Mouse (Mus musculus) hindbrain, embryonic 12.5 days (tissue): ENCODE data around the gene Nos1. TPM values are rescaled to one million over a fixed set of nuclear protein-coding genes. Genes with fewer than 3 reads are reported as not detected.
A peak's percentile ranks its signal among the peaks of the same experiment; 100 is the strongest.

Source experiments
- ATAC-seq: fragments of 200-750 bp; cut with Nextera tagmentation; 2 replicates; pipeline ENCODE4 v1.8.0; 2017; ENCODE audit warnings: moderate TSS enrichment; ENCODE audit not compliant: low FRiP score
- H3K27ac ChIP-seq: fragments of 300-500 bp; sonication (generic); 2 replicates; pipeline ENCODE4 v1.5.1; 2016; ENCODE audit warnings: mild to moderate bottlenecking
- H3K27me3 ChIP-seq: fragments of 300-500 bp; sonication (generic); 2 replicates; pipeline ENCODE4 v1.6.1; 2016; ENCODE audit warnings: mild to moderate bottlenecking
- H3K36me3 ChIP-seq: fragments of 300-500 bp; sonication (generic); 2 replicates; pipeline ENCODE4 v1.6.1; 2016; ENCODE audit warnings: mild to moderate bottlenecking
- H3K4me1 ChIP-seq: fragments of 300-500 bp; sonication (generic); 2 replicates; pipeline ENCODE4 v1.6.1; 2016
- H3K4me2 ChIP-seq: fragments of 300-500 bp; sonication (generic); replicated peaks from 2 replicates; pipeline ENCODE4 v1.6.1; 2016; ENCODE audit warnings: mild to moderate bottlenecking
- H3K4me3 ChIP-seq: fragments of 300-500 bp; sonication (generic); 2 replicates; pipeline ENCODE4 v1.5.1; 2016; ENCODE audit warnings: mild to moderate bottlenecking
- H3K9ac ChIP-seq: fragments of 300-500 bp; sonication (generic); 2 replicates; pipeline ENCODE4 v1.6.1; 2016; ENCODE audit warnings: mild to moderate bottlenecking, moderate library complexity
- H3K9me3 ChIP-seq: fragments of 300-500 bp; sonication (generic); replicated peaks from 2 replicates; pipeline ENCODE4 v1.6.1; 2016; ENCODE audit warnings: mild to moderate bottlenecking
- whole genome bisulfite sequencing: fragments of 180-500 bp; shearing (Covaris S2); methylation state at CpG from one replicate; pipeline ENCODE4 v1.1.7; 2016; 5-methylcytosine and 5-hydroxymethylcytosine counted together
- polyA plus RNA-seq: library from polyadenylated mRNA; unstranded; fragments of >200 nt; fragmentation: Nextera tagmentation; extraction: Ambion mirVana; gene quantifications from 2 replicates; pipeline ENCODE4 v1.2.1, GENCODE M21; 2016

The Nos1 gene
- polyA plus RNA-seq, 1 experiment from 2014 or later, result 0.99 TPM

DNA sequence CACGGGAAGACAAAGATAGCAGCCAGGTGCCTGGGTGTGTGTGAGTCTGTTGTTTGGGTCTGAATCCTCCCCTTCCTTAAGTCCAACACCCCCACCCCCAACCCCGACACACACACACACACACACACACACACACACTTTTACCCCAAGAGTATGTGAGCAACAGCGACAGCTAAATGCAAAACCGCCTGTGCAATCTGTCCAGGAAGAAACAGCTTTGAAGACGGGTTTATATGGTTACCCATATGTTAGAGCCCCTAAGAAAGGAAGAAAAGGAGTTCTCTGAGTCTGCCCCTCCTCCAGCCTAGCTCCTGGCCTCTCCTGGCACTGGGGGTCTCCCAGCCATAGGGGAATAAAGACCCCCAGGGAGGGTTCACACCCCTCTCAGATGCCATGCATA, 60.2 kb downstream of the Nos1 start:
- Histone ChIP-seq H3K9ac (no peak overlapping the region), H3K36me3 (no peaks in the 10 kb centered on the region), H3K4me2 (no peak overlapping the region), H3K27me3 (peaks cover 72% of the 10 kb centered on the region), H3K27ac (no peak overlapping the region), H3K4me1 (peaks cover 17% of the 10 kb centered on the region), H3K9me3 (no peaks in the 10 kb centered on the region), H3K4me3 (no peak overlapping the region)
- WGBS, result 25% methylated on average over 5 of the region's 5 CpGs
- ATAC-seq, result no peak

GRCm38 (mm10) chr5:117841651-117842347, 61.0 kb downstream of the Nos1 start:
- Histone ChIP-seq H3K27me3 (peaks cover 72% of the 10 kb centered on the region), H3K36me3 (no peaks in the 10 kb centered on the region), H3K27ac (no peak overlapping the region), H3K4me2 (peak overlapping the region; percentile 55), H3K4me1 (peaks cover 17% of the 10 kb centered on the region), H3K9ac (0 out of 2 replicates have a peak overlapping the region, but pooled peaks have one; percentile 45), H3K4me3 (peak overlapping the region; percentile 30), H3K9me3 (no peaks in the 10 kb centered on the region)
- peak; percentile 55; the same call in 1 of the 2 replicates for ATAC-seq
- under 1% methylated on average over 44 of the region's 44 CpGs for WGBS

DNA sequence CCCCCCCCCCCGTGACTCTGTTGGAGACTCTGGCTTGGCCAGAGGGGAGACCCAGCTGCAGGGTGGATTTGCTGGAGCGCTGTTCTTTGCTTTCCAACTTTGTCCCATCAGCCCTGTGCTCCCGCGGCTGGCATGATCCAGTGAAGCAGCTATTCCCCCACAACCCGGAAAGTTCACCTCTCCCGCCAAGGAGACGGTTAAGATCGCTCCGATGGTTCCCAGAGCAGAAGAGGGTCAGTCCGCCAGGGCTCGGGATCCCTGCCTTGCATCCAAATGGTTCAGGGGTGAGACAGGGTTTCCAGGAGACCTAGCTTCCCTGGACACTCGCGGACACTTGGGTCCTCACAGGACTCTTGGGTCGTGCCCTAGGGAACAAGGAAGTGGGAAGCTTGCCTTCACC, 61.9 kb downstream of the Nos1 start:
- no peaks in the 10 kb centered on the region for H3K9me3 ChIP-seq
- 4% methylated on average over 14 of the region's 14 CpGs for WGBS
- peak overlapping the region; percentile 55 for H3K4me2 ChIP-seq
- ATAC-seq, result no peak
- H3K9ac ChIP-seq, result no peak overlapping the region
- peak overlapping the region; percentile 30; the same call in 1 of the 2 replicates for H3K4me3 ChIP-seq
- no peaks in the 10 kb centered on the region for H3K36me3 ChIP-seq
- peaks cover 15% of the 10 kb centered on the region for H3K4me1 ChIP-seq
- peaks cover 74% of the 10 kb centered on the region for H3K27me3 ChIP-seq
- no peak overlapping the region for H3K27ac ChIP-seq

- Histone ChIP-seq H3K27ac (no peak overlapping the region), H3K36me3 (no peaks in the 10 kb centered on the region), H3K4me1 (peaks cover 15% of the 10 kb centered on the region), H3K27me3 (peaks cover 61% of the 10 kb centered on the region), H3K4me3 (no peak overlapping the region), H3K9me3 (no peaks in the 10 kb centered on the region), H3K9ac (no peak overlapping the region), H3K4me2 (no peak overlapping the region)
- WGBS, result 39% methylated on average over 1 of the region's 1 CpGs
- ATAC-seq, result no peak
These were observed 63.8 kb downstream of the Nos1 start for GRCm38 (mm10) chr5:117844611-117845010.

- Histone ChIP-seq H3K4me3 (no peak overlapping the region), H3K36me3 (no peaks in the 10 kb centered on the region), H3K9me3 (no peaks in the 10 kb centered on the region), H3K4me2 (no peak overlapping the region), H3K27ac (no peak overlapping the region), H3K27me3 (0 out of 2 replicates have a peak, but pooled peaks cover 10% of the 10 kb centered on the region), H3K4me1 (no peaks in the 10 kb centered on the region), H3K9ac (no peak overlapping the region)
- no peak for ATAC-seq
- WGBS, result 79% methylated on average over 12 of the region's 12 CpGs
These were observed 69.6 kb downstream of the Nos1 start for GRCm38 (mm10) chr5:117850474-117850873.

GRCm38 (mm10) chr5:117853741-117854140, 72.9 kb downstream of the Nos1 start:
- Histone ChIP-seq H3K9me3 (no peaks in the 10 kb centered on the region), H3K27me3 (0 out of 2 replicates have a peak, but pooled peaks cover 7% of the 10 kb centered on the region), H3K9ac (no peak overlapping the region), H3K4me2 (no peak overlapping the region), H3K27ac (no peak overlapping the region), H3K36me3 (no peaks in the 10 kb centered on the region), H3K4me3 (no peak overlapping the region), H3K4me1 (no peaks in the 10 kb centered on the region)
- WGBS, result 80% methylated on average over 10 of the region's 10 CpGs
- ATAC-seq, result no peak

DNA sequence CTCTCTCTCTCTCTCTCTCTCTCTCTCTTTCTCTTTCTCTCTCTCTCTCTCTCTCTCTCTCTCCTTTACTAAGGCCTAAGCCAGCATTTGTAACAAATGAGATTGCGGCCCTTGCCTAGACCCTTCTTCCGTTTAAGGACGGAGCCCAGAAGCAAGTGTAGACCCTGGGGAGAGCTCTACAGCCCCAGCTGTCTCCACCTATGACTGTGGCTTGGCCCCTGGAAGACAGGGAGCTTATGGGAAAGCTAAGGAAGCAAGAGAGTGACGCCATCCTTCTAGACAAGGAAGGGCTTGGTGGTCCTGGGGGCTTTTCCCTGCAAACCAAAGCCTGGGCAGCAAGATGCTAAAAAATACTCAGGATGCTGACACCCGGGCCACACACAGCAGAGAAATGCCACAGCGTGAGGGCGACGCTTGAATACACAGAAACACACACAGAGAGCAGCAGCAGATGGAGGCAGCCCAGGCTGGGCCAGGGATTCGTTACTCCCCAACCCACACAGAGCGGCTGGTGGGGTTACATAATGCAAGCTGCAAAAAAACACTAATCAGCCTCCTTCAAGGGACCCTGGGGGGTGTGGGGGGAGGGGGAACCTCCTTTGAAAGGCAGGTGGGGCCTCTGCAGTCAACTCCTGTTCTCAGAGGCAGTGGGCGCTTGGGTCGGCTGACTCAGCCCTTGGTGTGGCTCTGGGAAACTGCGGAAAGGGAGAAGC, 83.9 kb downstream of the Nos1 start:
- no peaks in the 10 kb centered on the region for H3K9me3 ChIP-seq
- H3K4me2 ChIP-seq, result peak overlapping the region; percentile 18; the same call in 1 of the 2 replicates
- 0 out of 2 replicates have a peak, but pooled peaks cover 3% of the 10 kb centered on the region for H3K27me3 ChIP-seq
- no peak overlapping the region for H3K9ac ChIP-seq
- peak overlapping the region; percentile 48 for H3K27ac ChIP-seq
- H3K36me3 ChIP-seq, result no peaks in the 10 kb centered on the region
- ATAC-seq, result peak; percentile 40; the same call in 1 of the 2 replicates
- H3K4me1 ChIP-seq, result peaks cover 16% of the 10 kb centered on the region
- WGBS, result 12% methylated on average over 13 of the region's 13 CpGs
- no peak overlapping the region for H3K4me3 ChIP-seq

DNA sequence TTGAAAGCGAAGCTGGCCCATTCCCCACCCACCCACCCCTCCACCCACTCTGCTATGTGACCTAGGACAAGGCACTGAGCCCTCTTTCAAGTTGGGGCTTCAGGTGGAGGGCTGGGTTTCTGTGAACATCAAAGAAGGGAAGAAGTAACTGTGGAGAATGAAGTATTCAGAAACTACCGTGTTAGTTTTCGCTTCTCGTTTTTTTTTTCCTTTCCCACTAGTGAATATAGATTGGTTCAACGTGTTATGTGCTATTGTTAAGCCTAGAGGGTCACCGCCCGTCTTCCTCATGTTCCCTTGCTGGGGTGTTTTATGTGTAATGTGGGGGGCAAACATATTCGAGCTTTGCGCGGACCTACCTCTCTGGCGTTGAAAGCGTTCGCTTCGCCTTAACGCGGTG, 85.0 kb downstream of the Nos1 start:
- no peak overlapping the region for H3K4me2 ChIP-seq
- ATAC-seq, result no peak
- no peak overlapping the region for H3K9ac ChIP-seq
- H3K36me3 ChIP-seq, result no peaks in the 10 kb centered on the region
- H3K4me3 ChIP-seq, result no peak overlapping the region
- WGBS, result 65% methylated on average over 16 of the region's 16 CpGs
- peaks cover 13% of the 10 kb centered on the region for H3K4me1 ChIP-seq
- no peaks in the 10 kb centered on the region for H3K9me3 ChIP-seq
- H3K27me3 ChIP-seq, result 0 out of 2 replicates have a peak, but pooled peaks cover 3% of the 10 kb centered on the region
- no peak overlapping the region for H3K27ac ChIP-seq

DNA sequence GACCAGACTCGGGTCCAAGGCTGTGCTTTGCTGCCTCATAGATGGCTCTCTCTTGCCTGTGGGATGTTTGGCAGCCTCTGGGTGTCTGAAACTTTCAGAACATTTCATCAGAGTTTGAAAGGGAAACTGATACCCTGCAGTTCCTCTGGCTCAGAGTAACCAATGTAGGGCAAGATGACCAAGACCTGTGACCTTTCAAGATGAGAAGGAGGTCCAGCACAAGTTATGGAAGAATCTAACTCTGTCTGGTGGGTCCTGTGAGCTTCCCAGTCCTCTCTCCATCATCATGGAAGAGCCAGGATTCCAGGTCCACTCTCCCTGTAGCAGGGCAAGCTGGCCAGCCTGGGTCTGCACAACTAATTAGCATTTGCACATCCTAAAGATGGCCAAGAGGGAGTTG, 90.8 kb downstream of the Nos1 start:
- Histone ChIP-seq H3K36me3 (no peaks in the 10 kb centered on the region), H3K27ac (no peak overlapping the region), H3K9me3 (no peaks in the 10 kb centered on the region), H3K4me1 (no peaks in the 10 kb centered on the region), H3K9ac (no peak overlapping the region), H3K4me3 (no peak overlapping the region), H3K27me3 (0 out of 2 replicates have a peak, but pooled peaks cover 3% of the 10 kb centered on the region), H3K4me2 (no peak overlapping the region)
- 57% methylated on average over 1 of the region's 1 CpGs for WGBS
- ATAC-seq, result no peak

DNA sequence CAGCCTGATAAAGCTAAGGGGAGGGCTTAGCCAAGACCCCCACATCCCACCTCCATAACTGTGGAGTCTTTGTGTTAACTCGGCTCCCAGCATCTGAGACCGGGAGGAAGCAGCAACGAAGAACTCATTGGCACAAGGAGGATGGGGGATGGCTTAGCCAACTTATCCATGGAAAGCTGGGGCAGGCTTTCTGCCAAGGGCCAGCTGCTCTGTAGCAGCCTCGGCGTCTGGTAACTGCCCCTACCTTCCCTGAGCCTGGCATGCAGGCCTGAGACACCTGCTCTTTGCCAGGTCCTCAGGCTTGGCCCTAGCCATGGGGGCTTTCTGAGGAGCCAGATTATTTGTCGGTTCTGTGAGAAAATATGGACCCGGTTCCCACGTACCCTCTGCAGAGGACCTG, 93.0 kb downstream of the Nos1 start:
- no peaks in the 10 kb centered on the region for H3K4me1 ChIP-seq
- no peak overlapping the region for H3K9ac ChIP-seq
- no peaks in the 10 kb centered on the region for H3K36me3 ChIP-seq
- H3K4me3 ChIP-seq, result no peak overlapping the region
- H3K9me3 ChIP-seq, result no peaks in the 10 kb centered on the region
- no peak overlapping the region for H3K27ac ChIP-seq
- no peaks in the 10 kb centered on the region for H3K27me3 ChIP-seq
- WGBS, result 90% methylated on average over 8 of the region's 8 CpGs
- no peak overlapping the region for H3K4me2 ChIP-seq
- no peak for ATAC-seq

- Histone ChIP-seq H3K4me3 (no peak overlapping the region), H3K27me3 (no peaks in the 10 kb centered on the region), H3K4me2 (no peak overlapping the region), H3K27ac (no peak overlapping the region), H3K9ac (no peak overlapping the region), H3K4me1 (no peaks in the 10 kb centered on the region), H3K36me3 (no peaks in the 10 kb centered on the region), H3K9me3 (no peaks in the 10 kb centered on the region)
- ATAC-seq, result no peak
- WGBS, result 74% methylated on average over 7 of the region's 7 CpGs
These were observed 93.4 kb downstream of the Nos1 start for GRCm38 (mm10) chr5:117874236-117874635.

DNA sequence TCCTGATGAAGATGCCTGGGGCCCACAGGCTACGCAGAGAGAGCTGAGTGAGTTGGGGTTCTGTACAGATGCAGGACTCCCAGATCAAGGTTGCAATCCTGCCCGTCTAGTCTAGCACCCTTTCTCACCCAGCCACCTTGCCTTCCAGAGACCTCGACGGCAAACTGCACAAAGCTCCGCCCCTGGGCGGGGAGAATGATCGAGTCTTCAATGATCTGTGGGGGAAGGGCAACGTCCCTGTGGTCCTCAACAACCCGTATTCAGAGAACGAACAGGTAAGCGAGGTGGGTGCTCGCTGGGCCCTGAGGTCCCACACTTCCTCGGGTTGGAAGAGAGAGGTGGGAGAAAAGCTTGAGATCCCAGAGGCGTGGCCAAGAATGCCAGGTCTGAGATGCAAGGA, 98.3 kb downstream of the Nos1 start:
- H3K4me3 ChIP-seq, result no peak overlapping the region
- ATAC-seq, result no peak
- no peak overlapping the region for H3K4me2 ChIP-seq
- no peaks in the 10 kb centered on the region for H3K9me3 ChIP-seq
- H3K36me3 ChIP-seq, result no peaks in the 10 kb centered on the region
- 48% methylated on average over 14 of the region's 14 CpGs for WGBS
- no peak overlapping the region for H3K9ac ChIP-seq
- no peaks in the 10 kb centered on the region for H3K27me3 ChIP-seq
- H3K27ac ChIP-seq, result no peak overlapping the region
- H3K4me1 ChIP-seq, result no peaks in the 10 kb centered on the region
